Mouse (Mus musculus): ENCODE measurements at regions not wholly inside any gene's neighbourhood (a gene's known extent, or its start where the extent isn't known, plus 50 kb on each side); places are given as distances from the start of the nearest gene placed in this dataset.

DNA sequence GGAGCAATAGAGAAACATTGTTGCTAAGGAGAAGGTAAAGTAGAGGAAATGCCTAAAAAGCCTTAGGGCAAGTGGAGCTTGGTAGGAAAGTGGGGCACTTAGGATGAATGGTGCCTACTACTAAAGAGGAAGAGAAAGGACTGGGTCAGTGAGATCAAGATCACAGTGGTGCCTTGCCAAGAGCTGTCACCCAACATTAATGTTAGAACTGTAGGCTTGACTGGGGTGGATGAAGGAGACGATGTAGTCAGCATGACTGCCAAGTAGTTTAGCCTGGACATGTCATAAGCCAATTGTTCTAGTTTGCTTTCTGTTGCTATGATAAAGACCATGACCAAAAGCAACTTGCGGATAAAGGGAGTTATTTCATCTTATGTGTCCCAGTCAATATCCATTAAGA lies 139.9 kb upstream of the Tmtc1 start:
- TF ChIP-seq EP300 (IDR thresholded peaks at IDR 0.05; ENCODE audit: low read depth) (no peak), CTCF (IDR thresholded peaks at IDR 0.05; ENCODE audit: low read depth) (no peak)
